Mouse (Mus musculus) embryonic facial prominence, embryonic 14.5 days (tissue): ENCODE measurements at regions not wholly inside any gene's neighbourhood (a gene's known extent, or its start where the extent isn't known, plus 50 kb on each side); places are given as distances from the start of the nearest gene placed in this dataset.
A peak's percentile ranks its signal among the peaks of the same experiment; 100 is the strongest.

Experiments
- ATAC-seq: fragments of 200-750 bp; cut with Nextera tagmentation; 2 replicates; pipeline ENCODE4 v1.8.0; 2017; ENCODE audit warnings: low read depth, moderate number of reproducible peaks, moderate TSS enrichment
- DNase-seq: peaks from one replicate; pipeline ENCODE4 v3.0.0-alpha.2; 2015; ENCODE audit warnings: low spot score
- H3K27ac ChIP-seq: fragments of 300-500 bp; sonication (generic); replicated peaks from 2 replicates; pipeline ENCODE4 v1.5.1; 2014; ENCODE audit warnings: low read depth, mild to moderate bottlenecking, low read length, moderate library complexity
- H3K27me3 ChIP-seq: fragments of 300-500 bp; sonication (generic); replicated peaks from 2 replicates; pipeline ENCODE4 v1.6.1; 2014; ENCODE audit warnings: low read length; ENCODE audit not compliant: control insufficient read depth, insufficient read depth
- H3K36me3 ChIP-seq: fragments of 300-500 bp; sonication (generic); 2 replicates; pipeline ENCODE4 v1.6.1; 2014; ENCODE audit warnings: low read length, mixed read lengths; ENCODE audit not compliant: control insufficient read depth, insufficient read depth
- H3K4me1 ChIP-seq: fragments of 300-500 bp; sonication (generic); 2 replicates; pipeline ENCODE4 v1.6.1; 2014; ENCODE audit warnings: antibody characterized with exemption, low read length; ENCODE audit not compliant: control insufficient read depth, insufficient read depth
- H3K4me2 ChIP-seq: fragments of 300-500 bp; sonication (generic); 2 replicates; pipeline ENCODE4 v1.6.1; 2014; ENCODE audit warnings: low read depth, mild to moderate bottlenecking, low read length, moderate library complexity, mixed read lengths
- H3K4me3 ChIP-seq: fragments of 300-500 bp; sonication (generic); 2 replicates; pipeline ENCODE4 v1.5.1; 2014; ENCODE audit warnings: low read depth, mild to moderate bottlenecking, low read length
- H3K9ac ChIP-seq: fragments of 300-500 bp; sonication (generic); 2 replicates; pipeline ENCODE4 v1.6.1; 2014; ENCODE audit warnings: low read depth, mild to moderate bottlenecking, low read length, moderate library complexity, mixed read lengths
- H3K9me3 ChIP-seq: fragments of 300-500 bp; sonication (generic); 2 replicates; pipeline ENCODE4 v1.6.1; 2016; ENCODE audit warnings: low read length; ENCODE audit not compliant: control insufficient read depth
- WGBS: fragments of 180-500 bp; shearing (Covaris S2); extraction: QIAGEN DNeasy Blood & Tissue Kit; methylation state at CpG from one replicate; pipeline ENCODE4 v1.1.7; 2014; 5-methylcytosine and 5-hydroxymethylcytosine counted together

- DNase-seq = no peak
- no peaks in the 10 kb centered on the region for H3K9me3 ChIP-seq
- no peaks in the 10 kb centered on the region for H3K36me3 ChIP-seq
Measured at GRCm38 (mm10) chr12:17113465-17114177, 63.1 kb downstream of the Kcnf1 start.

GRCm38 (mm10) chr12:17112781-17113464 lies 63.8 kb downstream of the Kcnf1 start:
- H3K9me3 ChIP-seq = no peaks in the 10 kb centered on the region
- no peak overlapping the region for H3K4me3 ChIP-seq
- ATAC-seq (no peak), DNase-seq (no peak)
- no peaks in the 10 kb centered on the region for H3K4me1 ChIP-seq
- H3K4me2 ChIP-seq = no peak overlapping the region
- no peaks in the 10 kb centered on the region for H3K27me3 ChIP-seq
- no peaks in the 10 kb centered on the region for H3K36me3 ChIP-seq
- H3K27ac ChIP-seq = no peak overlapping the region
- WGBS = 82% methylated on average over 7 of the region's 7 CpGs
- no peak overlapping the region for H3K9ac ChIP-seq

More at GRCm38 (mm10) chr12:17113465-17114177, 63.1 kb downstream of the Kcnf1 start:
- WGBS = 65% methylated on average over 12 of the region's 12 CpGs
- Histone ChIP-seq H3K27ac (no peak overlapping the region), H3K9ac (no peak overlapping the region), H3K27me3 (no peaks in the 10 kb centered on the region), H3K4me3 (no peak overlapping the region), H3K4me1 (no peaks in the 10 kb centered on the region), H3K4me2 (no peak overlapping the region)
- no peak for ATAC-seq

DNA sequence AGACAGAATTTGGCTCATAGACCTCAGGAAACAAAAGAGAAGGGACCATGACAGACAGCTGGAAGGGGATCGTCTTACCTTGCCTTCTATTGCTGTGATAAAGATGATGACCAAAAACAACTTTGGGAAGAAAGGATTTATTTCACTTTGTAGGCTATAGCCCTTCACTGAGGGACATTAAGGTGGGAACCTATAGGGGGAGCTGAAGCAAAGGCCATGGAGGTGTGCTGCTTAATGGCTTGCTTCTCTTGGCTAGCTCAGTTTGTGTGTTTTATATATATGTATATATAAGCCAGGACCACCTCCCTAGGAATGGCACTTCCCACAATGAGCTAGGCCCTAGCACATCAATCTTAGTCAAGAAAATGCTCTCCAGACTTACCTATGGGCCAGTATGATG lies 70.5 kb downstream of the Kcnf1 start:
- Histone ChIP-seq H3K27me3 (no peaks in the 10 kb centered on the region), H3K36me3 (no peaks in the 10 kb centered on the region), H3K4me3 (no peak overlapping the region), H3K4me2 (no peak overlapping the region), H3K27ac (no peak overlapping the region), H3K9me3 (no peaks in the 10 kb centered on the region), H3K4me1 (no peaks in the 10 kb centered on the region), H3K9ac (no peak overlapping the region)
- no peak for DNase-seq
- no peak for ATAC-seq
- WGBS = 79% methylated on average over 1 of the region's 1 CpGs

DNA sequence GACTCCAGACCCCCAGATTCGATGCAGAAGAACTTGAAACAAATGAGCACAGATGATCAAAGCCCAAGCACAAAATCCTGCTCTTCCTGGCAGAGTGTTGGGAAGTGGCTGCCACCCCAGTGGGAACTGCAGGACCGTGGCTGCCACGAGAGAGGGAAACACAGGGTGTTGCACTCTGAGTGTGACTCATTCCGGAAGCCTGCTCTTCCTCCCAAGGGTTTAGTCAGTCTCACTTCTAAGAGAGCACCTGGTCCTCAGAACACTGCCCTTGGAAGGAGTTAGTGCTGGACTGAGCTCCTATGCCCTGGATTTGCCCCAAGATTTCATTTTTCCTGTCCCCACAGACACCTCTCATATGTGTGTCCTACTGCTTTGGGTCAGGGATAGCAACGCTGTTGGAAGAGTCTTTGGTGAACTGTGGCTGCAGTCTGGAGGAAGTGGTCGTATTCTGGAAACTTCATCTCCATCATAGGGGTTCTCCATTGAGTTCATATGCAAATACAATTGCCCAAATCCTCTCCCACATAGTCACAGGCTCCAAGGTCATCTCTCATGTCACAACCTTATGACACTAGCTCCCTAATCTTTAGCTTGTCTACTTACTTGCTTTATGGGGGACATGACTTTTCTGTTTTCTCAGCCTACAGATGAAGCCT lies 71.5 kb downstream of the Kcnf1 start:
- Histone ChIP-seq H3K27me3 (no peaks in the 10 kb centered on the region), H3K4me1 (no peaks in the 10 kb centered on the region), H3K27ac (no peak overlapping the region), H3K9me3 (no peaks in the 10 kb centered on the region), H3K4me3 (no peak overlapping the region), H3K36me3 (no peaks in the 10 kb centered on the region), H3K4me2 (no peak overlapping the region), H3K9ac (no peak overlapping the region)
- WGBS = 76% methylated on average over 6 of the region's 6 CpGs
- DNase-seq (no peak), ATAC-seq (no peak)

- no peak overlapping the region for H3K9ac ChIP-seq
- H3K9me3 ChIP-seq = no peaks in the 10 kb centered on the region
- no peaks in the 10 kb centered on the region for H3K36me3 ChIP-seq
- 90% methylated on average over 3 of the region's 3 CpGs for WGBS
- H3K4me3 ChIP-seq = no peak overlapping the region
- H3K4me1 ChIP-seq = peaks cover 7% of the 10 kb centered on the region
- ATAC-seq = no peak
- H3K27ac ChIP-seq = no peak overlapping the region
- no peak for DNase-seq
- H3K4me2 ChIP-seq = no peak overlapping the region
- H3K27me3 ChIP-seq = no peaks in the 10 kb centered on the region
Measured at GRCm38 (mm10) chr12:17101842-17102241, 74.8 kb downstream of the Kcnf1 start.

DNA sequence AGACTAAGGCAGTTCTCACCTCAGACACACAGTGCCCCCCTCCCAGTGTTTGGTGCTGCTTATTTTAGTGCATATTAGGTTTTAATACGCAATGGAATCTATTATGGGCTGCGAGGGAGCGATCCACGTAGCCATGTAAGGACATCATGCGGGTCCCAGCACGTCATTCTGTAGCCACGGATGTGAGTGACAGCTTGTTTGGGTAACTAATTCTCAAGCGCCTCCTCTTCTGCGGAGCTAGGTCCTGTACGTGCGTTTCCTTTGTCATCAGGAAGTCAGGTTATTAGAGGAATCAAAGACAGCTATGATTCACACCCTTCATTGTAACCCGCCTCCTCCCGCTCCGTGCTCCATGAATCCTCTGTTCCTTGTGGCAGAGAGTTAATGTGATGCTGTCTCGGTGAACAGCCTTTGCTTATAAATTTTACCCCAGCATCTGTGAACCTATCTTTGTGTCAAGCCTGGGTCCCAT lies 78.9 kb downstream of the Kcnf1 start:
- peak overlapping the region; percentile 38 for H3K4me2 ChIP-seq
- H3K27me3 ChIP-seq = no peaks in the 10 kb centered on the region
- peaks cover 7% of the 10 kb centered on the region for H3K4me1 ChIP-seq
- H3K9me3 ChIP-seq = no peaks in the 10 kb centered on the region
- ATAC-seq (no peak; the same call in 1 of the 2 replicates), DNase-seq (peak; percentile 45)
- H3K4me3 ChIP-seq = no peak overlapping the region
- H3K9ac ChIP-seq = no peak overlapping the region; the same call in 1 of the 2 replicates
- WGBS = 24% methylated on average over 15 of the region's 15 CpGs
- no peak overlapping the region for H3K27ac ChIP-seq
- H3K36me3 ChIP-seq = no peaks in the 10 kb centered on the region

DNA sequence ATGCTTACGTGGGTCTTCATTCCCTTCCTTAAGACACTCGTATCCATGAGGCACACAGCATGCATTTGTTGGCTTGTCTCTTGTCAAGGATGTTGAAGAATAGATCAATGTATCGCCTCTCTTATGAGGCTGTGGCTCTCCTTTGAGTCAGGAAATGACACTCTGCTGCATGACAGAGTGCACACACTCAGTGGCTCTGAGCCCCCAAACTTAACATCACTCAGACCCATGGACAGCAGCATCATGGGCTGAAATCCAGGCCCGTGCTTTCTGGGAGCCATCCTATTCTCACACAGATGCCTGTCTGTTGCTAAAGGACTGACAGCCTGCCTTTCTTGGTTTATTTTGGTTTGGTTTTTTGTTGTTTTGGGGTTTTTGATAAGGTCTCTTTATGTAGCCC lies 81.9 kb downstream of the Kcnf1 start:
- Histone ChIP-seq H3K9me3 (no peaks in the 10 kb centered on the region), H3K27me3 (no peaks in the 10 kb centered on the region), H3K9ac (no peak overlapping the region), H3K4me1 (peaks cover 11% of the 10 kb centered on the region), H3K4me3 (no peak overlapping the region), H3K36me3 (no peaks in the 10 kb centered on the region), H3K4me2 (no peak overlapping the region), H3K27ac (no peak overlapping the region)
- ATAC-seq (no peak), DNase-seq (no peak)
- WGBS = 91% methylated on average over 4 of the region's 4 CpGs

DNA sequence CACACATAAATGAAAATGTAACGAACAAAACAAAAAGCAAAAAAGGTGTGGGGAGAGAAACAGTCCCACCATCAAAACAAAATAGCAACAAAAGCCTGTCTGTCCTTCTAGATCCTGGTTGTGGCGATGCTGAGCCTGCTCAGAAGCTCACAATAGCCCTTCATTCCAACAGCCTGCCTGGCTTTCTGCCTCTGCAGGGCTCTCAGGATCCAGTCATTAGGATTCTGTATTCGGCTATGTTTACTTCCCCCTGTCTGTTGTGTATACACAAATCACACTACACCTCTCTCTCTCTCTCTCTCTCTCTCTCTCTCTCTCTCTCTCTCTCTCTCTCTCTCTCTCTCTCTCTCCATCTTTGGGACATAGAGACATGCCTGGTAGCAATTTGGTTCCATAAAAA lies 82.2 kb upstream of the 2410004P03Rik start:
- no peak overlapping the region for H3K4me2 ChIP-seq
- H3K4me3 ChIP-seq = no peak overlapping the region
- H3K4me1 ChIP-seq = peaks cover 11% of the 10 kb centered on the region
- H3K9me3 ChIP-seq = no peaks in the 10 kb centered on the region
- no peak for DNase-seq
- no peak overlapping the region for H3K27ac ChIP-seq
- H3K36me3 ChIP-seq = no peaks in the 10 kb centered on the region
- no peaks in the 10 kb centered on the region for H3K27me3 ChIP-seq
- H3K9ac ChIP-seq = no peak overlapping the region
- no peak for ATAC-seq
- WGBS = 53% methylated on average over 3 of the region's 3 CpGs
